Mouse (Mus musculus): ENCODE data around the gene Gm10837. TPM values are rescaled to one million over a fixed set of nuclear protein-coding genes. Genes with fewer than 3 reads are reported as not detected.

Gene Gm10837
- polyA plus RNA-seq, 1 experiment from 2014 or later: not detected

GRCm38 (mm10) chr14:122476041-122476821 lies 14.2 kb upstream of the Gm10837 start:
- peaks cover 20% of the 10 kb centered on the region for H3K4me1 ChIP-seq
- H3K36me3 ChIP-seq: no peaks in the 10 kb centered on the region
- peak overlapping the region; percentile 63 for H3K4me2 ChIP-seq
- H3K9ac ChIP-seq: no peak overlapping the region
- H3K4me3 ChIP-seq: peak overlapping the region; percentile 36
- no peaks in the 10 kb centered on the region for H3K9me3 ChIP-seq (replicated peaks)
- H3K27ac ChIP-seq: no peak overlapping the region
- H3K27me3 ChIP-seq (replicated peaks): peaks cover 100% of the 10 kb centered on the region
- ATAC-seq: no peak
- 2% methylated on average over 62 of the region's 62 CpGs for WGBS (ENCODE audit: insufficient replicate concordance)

- Histone ChIP-seq H3K9me3 (replicated peaks) (no peaks in the 10 kb centered on the region), H3K27me3 (replicated peaks) (peaks cover 100% of the 10 kb centered on the region), H3K4me3 (no peak overlapping the region), H3K4me2 (no peak overlapping the region), H3K36me3 (no peaks in the 10 kb centered on the region), H3K4me1 (peaks cover 20% of the 10 kb centered on the region), H3K9ac (no peak overlapping the region), H3K27ac (no peak overlapping the region)
- WGBS (ENCODE audit: insufficient replicate concordance): 3% methylated on average over 18 of the region's 18 CpGs
- no peak for ATAC-seq
These were observed 13.6 kb upstream of the Gm10837 start for GRCm38 (mm10) chr14:122476822-122477215.

- H3K4me3 ChIP-seq: no peak overlapping the region
- ATAC-seq: no peak
- H3K4me2 ChIP-seq: no peak overlapping the region
- peaks cover 100% of the 10 kb centered on the region for H3K27me3 ChIP-seq (replicated peaks)
- no peaks in the 10 kb centered on the region for H3K9me3 ChIP-seq (replicated peaks)
- H3K4me1 ChIP-seq: peaks cover 20% of the 10 kb centered on the region
- no peak overlapping the region for H3K27ac ChIP-seq
- H3K9ac ChIP-seq: no peak overlapping the region
- H3K36me3 ChIP-seq: no peaks in the 10 kb centered on the region
- WGBS (ENCODE audit: insufficient replicate concordance): 2% methylated on average over 20 of the region's 20 CpGs
These were observed 13.1 kb upstream of the Gm10837 start for GRCm38 (mm10) chr14:122477261-122477671.

GRCm38 (mm10) chr14:122477971-122478573 lies 12.3 kb upstream of the Gm10837 start:
- Histone ChIP-seq H3K27ac (no peak overlapping the region), H3K36me3 (no peaks in the 10 kb centered on the region), H3K4me2 (no peak overlapping the region), H3K9me3 (replicated peaks) (no peaks in the 10 kb centered on the region), H3K27me3 (replicated peaks) (peaks cover 100% of the 10 kb centered on the region), H3K9ac (no peak overlapping the region), H3K4me1 (peaks cover 20% of the 10 kb centered on the region), H3K4me3 (no peak overlapping the region)
- 2% methylated on average over 9 of the region's 9 CpGs for WGBS (ENCODE audit: insufficient replicate concordance)
- ATAC-seq: no peak

GRCm38 (mm10) chr14:122478574-122479011 lies 11.8 kb upstream of the Gm10837 start:
- ATAC-seq: no peak
- H3K9ac ChIP-seq: no peak overlapping the region
- H3K4me3 ChIP-seq: no peak overlapping the region
- H3K4me1 ChIP-seq: peaks cover 20% of the 10 kb centered on the region
- 2% methylated on average over 22 of the region's 22 CpGs for WGBS (ENCODE audit: insufficient replicate concordance)
- H3K4me2 ChIP-seq: no peak overlapping the region
- peaks cover 100% of the 10 kb centered on the region for H3K27me3 ChIP-seq (replicated peaks)
- no peaks in the 10 kb centered on the region for H3K9me3 ChIP-seq (replicated peaks)
- H3K27ac ChIP-seq: no peak overlapping the region
- H3K36me3 ChIP-seq: no peaks in the 10 kb centered on the region

- Histone ChIP-seq H3K4me2 (no peak overlapping the region), H3K27ac (no peak overlapping the region), H3K9ac (no peak overlapping the region), H3K27me3 (replicated peaks) (peaks cover 100% of the 10 kb centered on the region), H3K4me1 (peaks cover 14% of the 10 kb centered on the region), H3K4me3 (no peak overlapping the region), H3K9me3 (replicated peaks) (no peaks in the 10 kb centered on the region), H3K36me3 (no peaks in the 10 kb centered on the region)
- ATAC-seq: no peak
- 27% methylated on average over 17 of the region's 17 CpGs for WGBS (ENCODE audit: insufficient replicate concordance)
These were observed 10.8 kb upstream of the Gm10837 start for GRCm38 (mm10) chr14:122479461-122480109.

GRCm38 (mm10) chr14:122480355-122480754 lies 10.0 kb upstream of the Gm10837 start:
- no peak overlapping the region for H3K9ac ChIP-seq
- H3K4me1 ChIP-seq: peaks cover 6% of the 10 kb centered on the region
- WGBS (ENCODE audit: insufficient replicate concordance): 13% methylated on average over 2 of the region's 2 CpGs
- no peak overlapping the region for H3K4me3 ChIP-seq
- H3K9me3 ChIP-seq (replicated peaks): no peaks in the 10 kb centered on the region
- H3K27me3 ChIP-seq (replicated peaks): peaks cover 100% of the 10 kb centered on the region
- H3K27ac ChIP-seq: no peak overlapping the region
- ATAC-seq: no peak
- no peak overlapping the region for H3K4me2 ChIP-seq
- H3K36me3 ChIP-seq: no peaks in the 10 kb centered on the region

GRCm38 (mm10) chr14:122481181-122481580 lies 9.2 kb upstream of the Gm10837 start:
- Histone ChIP-seq H3K27ac (no peak overlapping the region), H3K4me2 (no peak overlapping the region), H3K4me3 (no peak overlapping the region), H3K9me3 (replicated peaks) (no peaks in the 10 kb centered on the region), H3K4me1 (no peaks in the 10 kb centered on the region; the same call in none of the 2 replicates), H3K36me3 (no peaks in the 10 kb centered on the region), H3K9ac (no peak overlapping the region), H3K27me3 (replicated peaks) (peaks cover 100% of the 10 kb centered on the region)
- no peak for ATAC-seq
- WGBS (ENCODE audit: insufficient replicate concordance): 9% methylated on average over 15 of the region's 15 CpGs

- Histone ChIP-seq H3K27ac (no peak overlapping the region), H3K27me3 (replicated peaks) (peaks cover 98% of the 10 kb centered on the region), H3K9me3 (replicated peaks) (no peaks in the 10 kb centered on the region), H3K9ac (no peak overlapping the region), H3K4me2 (no peak overlapping the region), H3K36me3 (no peaks in the 10 kb centered on the region), H3K4me1 (no peaks in the 10 kb centered on the region; the same call in none of the 2 replicates), H3K4me3 (no peak overlapping the region)
- WGBS (ENCODE audit: insufficient replicate concordance): 3% methylated on average over 38 of the region's 38 CpGs
- ATAC-seq: no peak
These were observed 8.0 kb upstream of the Gm10837 start for GRCm38 (mm10) chr14:122482081-122483023.

GRCm38 (mm10) chr14:122483024-122483385 lies 7.4 kb upstream of the Gm10837 start:
- Histone ChIP-seq H3K4me3 (no peak overlapping the region), H3K4me1 (no peaks in the 10 kb centered on the region; the same call in none of the 2 replicates), H3K4me2 (no peak overlapping the region), H3K27ac (no peak overlapping the region), H3K36me3 (no peaks in the 10 kb centered on the region), H3K9ac (no peak overlapping the region), H3K27me3 (replicated peaks) (peaks cover 94% of the 10 kb centered on the region), H3K9me3 (replicated peaks) (no peaks in the 10 kb centered on the region)
- 6% methylated on average over 5 of the region's 5 CpGs for WGBS (ENCODE audit: insufficient replicate concordance)
- ATAC-seq: no peak

GRCm38 (mm10) chr14:122483556-122484421 lies 6.6 kb upstream of the Gm10837 start:
- peaks cover 87% of the 10 kb centered on the region for H3K27me3 ChIP-seq (replicated peaks)
- H3K4me1 ChIP-seq: no peaks in the 10 kb centered on the region; the same call in 1 of the 2 replicates
- no peaks in the 10 kb centered on the region for H3K9me3 ChIP-seq (replicated peaks)
- no peak overlapping the region for H3K4me3 ChIP-seq
- ATAC-seq: no peak
- no peak overlapping the region for H3K9ac ChIP-seq
- H3K27ac ChIP-seq: no peak overlapping the region
- H3K36me3 ChIP-seq: no peaks in the 10 kb centered on the region
- 3% methylated on average over 18 of the region's 18 CpGs for WGBS (ENCODE audit: insufficient replicate concordance)
- H3K4me2 ChIP-seq: no peak overlapping the region
